Mouse (Mus musculus): ENCODE results near the gene Rtkn2.

The Rtkn2 gene

DNA sequence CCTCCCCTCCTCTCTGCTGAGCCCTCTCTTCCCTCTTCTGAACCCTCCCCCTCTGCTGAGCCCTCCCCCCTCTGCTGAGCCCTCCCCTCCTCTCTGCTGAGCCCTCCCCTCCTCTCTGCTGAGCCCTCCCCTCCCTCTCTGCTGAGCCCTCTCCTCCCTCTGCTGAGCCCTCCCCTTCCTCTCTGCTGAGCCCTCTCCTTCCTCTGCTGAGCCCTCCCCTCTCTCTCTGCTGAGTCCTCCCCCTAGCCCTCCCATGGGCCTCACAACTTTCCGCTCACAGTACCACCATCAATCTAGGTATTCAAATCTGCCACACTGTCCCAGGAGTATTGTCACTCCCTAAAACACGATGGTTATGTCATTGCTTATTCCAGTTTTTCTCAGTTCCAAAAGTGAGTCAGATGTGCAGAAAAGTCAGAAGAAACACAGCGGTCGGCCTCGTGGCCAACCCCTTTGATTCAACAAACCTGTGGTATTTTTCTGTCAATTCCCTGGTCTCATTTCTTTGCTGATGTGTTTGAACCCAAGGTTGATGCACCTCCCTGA is 49.8 kb downstream of the Rtkn2 start:
- in situ Hi-C loops (cut with MboI; ENCODE audit: low pct_unique_long_range_greater_than_20kb in 1 of 2, low sequenced_read_pairs in 2 of 2, unreplicated experiment in 1 of 2): no loop called here

DNA sequence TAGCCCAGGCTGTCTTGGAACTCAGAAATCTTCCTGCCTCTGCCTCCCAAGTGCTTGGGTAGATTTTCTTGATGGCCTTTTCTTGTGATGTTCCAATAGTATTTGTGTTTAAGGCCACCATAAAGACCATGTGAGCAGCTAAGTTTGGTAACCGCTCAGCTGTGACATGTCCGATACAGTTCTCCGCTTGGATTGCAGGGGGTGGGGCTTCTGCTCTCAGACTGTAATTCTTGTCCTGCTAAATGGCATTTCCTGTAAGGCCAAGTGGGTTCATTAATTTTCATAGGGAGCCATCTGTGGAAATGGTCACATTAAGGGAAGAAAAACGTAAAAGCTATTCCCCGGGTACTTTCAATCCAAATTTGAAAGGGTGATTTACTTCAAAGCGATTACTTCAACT is 50.7 kb downstream of the Rtkn2 start:
- in situ Hi-C loops (cut with MboI; ENCODE audit: low pct_unique_long_range_greater_than_20kb in 1 of 2, low sequenced_read_pairs in 2 of 2, unreplicated experiment in 1 of 2): no loop called here

DNA sequence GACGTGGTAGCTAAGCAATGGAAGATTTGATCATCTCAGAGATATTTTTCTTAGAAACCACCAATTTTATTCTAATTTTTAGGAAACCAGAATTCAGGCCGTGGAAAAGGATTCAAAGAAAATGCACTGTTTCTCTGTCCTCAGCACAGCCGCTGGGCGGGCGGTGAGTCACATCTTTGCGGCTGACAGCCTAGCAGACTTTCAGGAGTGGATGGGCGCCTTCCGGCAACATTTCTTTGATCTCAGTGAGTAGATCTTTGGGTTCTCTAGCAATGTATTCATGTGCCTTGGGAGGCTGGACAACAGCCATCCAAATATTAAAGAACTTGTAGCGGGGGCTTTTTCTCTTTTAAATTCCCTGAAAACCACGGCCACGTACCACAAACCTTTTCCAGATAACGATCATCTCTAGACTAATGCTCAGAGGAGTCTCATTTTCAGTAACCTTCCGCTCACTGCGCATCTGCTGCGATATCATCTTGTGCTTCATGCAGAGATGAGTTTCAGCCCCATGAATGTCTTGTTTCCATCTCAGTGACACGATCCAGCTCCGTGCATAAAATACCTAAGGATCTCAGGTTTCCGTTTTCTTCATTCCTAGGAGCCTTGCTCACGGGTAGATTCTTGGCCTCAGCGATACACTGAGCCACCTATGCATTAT is 56.5 kb downstream of the Rtkn2 start:
- in situ Hi-C loops (cut with MboI; ENCODE audit: low pct_unique_long_range_greater_than_20kb in 1 of 2, low sequenced_read_pairs in 2 of 2, unreplicated experiment in 1 of 2): no loop called here

DNA sequence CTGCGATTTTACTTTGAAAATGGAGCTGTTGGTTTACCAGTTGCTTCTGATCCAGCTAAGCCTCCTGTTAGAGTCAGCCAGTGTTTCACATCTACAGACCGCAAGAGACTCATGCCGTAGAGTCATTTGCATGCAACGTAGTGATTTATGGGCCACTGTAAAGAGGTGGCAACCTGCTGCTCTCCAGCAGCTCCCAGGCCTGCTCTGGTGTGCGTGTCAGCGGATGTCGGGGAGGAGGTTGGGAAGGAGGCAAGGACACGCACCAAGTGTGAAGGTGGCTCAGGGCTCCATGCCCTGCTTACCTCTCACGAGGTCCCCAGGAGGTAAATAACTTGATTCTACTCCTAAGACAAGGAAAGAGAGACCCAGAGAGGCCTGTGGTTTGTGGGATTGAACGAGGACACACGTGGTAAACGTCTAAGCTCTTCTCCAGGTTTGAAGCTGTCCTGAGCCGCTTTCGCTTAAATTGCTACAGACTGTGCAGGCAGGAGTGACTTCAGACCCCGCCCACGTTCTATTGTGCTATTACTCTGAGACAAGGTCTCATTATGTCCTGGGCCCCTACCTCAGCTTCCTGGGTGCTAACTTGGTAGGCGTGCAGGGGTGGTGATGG is 57.1 kb downstream of the Rtkn2 start:
- in situ Hi-C loops (cut with MboI; ENCODE audit: low pct_unique_long_range_greater_than_20kb in 1 of 2, low sequenced_read_pairs in 2 of 2, unreplicated experiment in 1 of 2): no loop called here

DNA sequence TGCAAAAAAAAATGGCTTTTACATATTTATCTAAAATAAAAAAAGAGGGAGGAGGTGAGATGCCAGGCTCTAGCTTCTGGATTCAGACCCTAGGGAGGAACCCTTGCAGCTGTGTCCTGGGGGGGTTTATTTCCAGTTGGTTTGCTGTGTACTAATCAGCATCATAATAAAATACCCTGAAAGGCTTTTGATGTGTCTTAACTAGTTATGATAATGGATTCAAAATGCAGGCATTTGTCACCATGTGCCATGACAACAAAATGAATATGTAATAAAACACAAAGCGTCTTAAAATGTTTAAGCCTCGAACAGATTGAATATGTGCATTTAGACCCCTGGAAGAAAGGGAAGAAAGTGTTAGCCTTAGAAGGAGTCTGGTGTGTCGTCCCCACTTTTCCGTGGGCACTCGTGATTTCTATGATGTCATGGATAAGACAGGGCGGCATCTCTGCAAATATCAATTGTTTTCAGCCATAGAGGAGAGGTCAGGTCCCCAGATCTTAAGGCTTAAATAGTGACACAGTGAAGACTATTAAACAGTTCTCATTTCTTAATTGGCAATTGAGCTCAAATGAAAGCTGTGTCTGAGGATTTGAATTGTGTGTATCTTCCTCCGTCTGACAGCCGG is 59.7 kb downstream of the Rtkn2 start:
- in situ Hi-C loops (cut with MboI; ENCODE audit: low pct_unique_long_range_greater_than_20kb in 1 of 2, low sequenced_read_pairs in 2 of 2, unreplicated experiment in 1 of 2): no loop called here

DNA sequence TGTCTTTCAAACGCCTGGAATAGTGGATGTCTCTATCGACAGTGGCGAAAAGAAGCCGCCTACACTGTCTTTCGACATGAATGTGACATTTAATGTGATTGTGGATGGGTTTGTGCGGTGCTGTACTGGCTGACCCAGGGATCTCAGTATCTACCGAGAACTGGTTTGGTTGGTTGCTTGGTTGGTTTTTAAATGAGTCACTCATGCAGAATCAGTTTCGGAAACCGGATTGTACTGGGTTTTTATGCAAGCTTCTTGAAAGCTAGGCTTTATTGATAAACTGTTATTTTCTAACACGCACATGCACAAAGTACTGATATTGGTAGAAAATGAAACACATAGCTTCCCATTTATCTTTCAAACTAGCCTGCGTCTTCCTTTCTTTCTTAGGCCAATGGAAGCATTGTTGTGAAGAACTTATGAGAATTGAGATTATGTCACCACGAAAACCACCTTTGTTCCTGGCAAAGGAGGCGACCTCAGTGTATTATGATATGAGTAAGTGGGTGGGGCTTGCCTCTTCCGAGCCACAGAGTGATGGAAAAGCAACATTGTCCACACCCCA is 60.4 kb downstream of the Rtkn2 start:
- in situ Hi-C loops (cut with MboI; ENCODE audit: low pct_unique_long_range_greater_than_20kb in 1 of 2, low sequenced_read_pairs in 2 of 2, unreplicated experiment in 1 of 2): no loop called here

DNA sequence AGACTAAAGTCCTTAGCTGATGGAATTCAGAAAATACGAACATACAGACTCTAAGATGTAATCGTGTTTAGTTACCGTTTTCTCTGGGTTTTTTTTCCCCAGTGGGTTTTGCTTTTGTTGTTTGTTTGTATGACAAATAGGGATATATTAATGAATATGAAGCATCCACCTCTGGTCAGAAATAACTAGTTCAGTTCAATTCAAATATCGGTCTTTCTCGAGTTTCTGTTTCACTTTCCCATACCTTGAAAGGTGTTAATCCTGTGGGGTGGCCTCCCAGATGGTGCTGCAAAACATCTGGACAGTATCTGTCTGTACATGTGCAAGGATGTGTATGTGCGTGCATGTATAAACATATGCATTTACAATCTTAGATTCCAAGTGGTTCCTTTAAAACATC is 61.0 kb downstream of the Rtkn2 start:
- in situ Hi-C loops (cut with MboI; ENCODE audit: low pct_unique_long_range_greater_than_20kb in 1 of 2, low sequenced_read_pairs in 2 of 2, unreplicated experiment in 1 of 2): no loop called here

DNA sequence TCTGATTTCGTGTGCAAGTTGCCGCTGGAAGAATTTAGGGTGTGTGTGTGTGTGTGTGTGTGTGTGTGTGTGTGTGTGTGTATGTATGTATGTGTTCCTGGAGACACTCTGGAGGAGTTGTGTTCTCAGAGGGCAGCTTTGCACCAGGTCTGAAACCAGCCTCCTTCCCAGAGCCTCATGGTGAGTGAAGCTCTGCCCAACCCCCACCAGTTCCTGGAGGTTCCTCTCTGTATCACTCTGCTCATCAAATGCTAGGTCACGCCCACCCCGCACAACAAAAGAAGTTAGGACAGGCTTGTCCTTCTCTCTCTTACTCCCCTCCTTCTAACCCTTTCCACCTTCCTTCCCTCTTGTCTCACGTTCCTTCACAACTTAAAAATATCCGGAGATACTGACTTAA is 64.6 kb downstream of the Rtkn2 start:
- in situ Hi-C loops (cut with MboI; ENCODE audit: low pct_unique_long_range_greater_than_20kb in 1 of 2, low sequenced_read_pairs in 2 of 2, unreplicated experiment in 1 of 2): no loop called here

DNA sequence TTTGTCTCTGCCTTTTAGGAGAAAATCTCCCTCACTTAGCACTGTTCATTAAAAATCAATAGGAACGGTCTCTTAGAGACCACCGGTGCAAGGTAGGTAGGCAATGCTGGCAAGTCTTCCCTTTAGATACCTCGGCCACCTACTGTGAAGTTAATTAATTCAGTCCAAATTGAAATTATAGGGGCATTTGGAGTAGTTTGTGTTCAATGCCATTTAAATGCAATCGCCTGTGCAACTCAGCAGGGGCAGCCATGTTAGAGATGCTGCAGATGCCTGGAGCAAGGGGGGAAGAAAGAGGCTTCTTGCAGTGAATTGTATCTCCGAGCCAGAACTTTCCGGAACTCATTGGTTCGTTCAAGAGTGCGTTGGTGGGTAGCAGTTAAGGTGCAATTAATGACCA is 65.5 kb downstream of the Rtkn2 start:
- in situ Hi-C loops (cut with MboI; ENCODE audit: low pct_unique_long_range_greater_than_20kb in 1 of 2, low sequenced_read_pairs in 2 of 2, unreplicated experiment in 1 of 2): no loop called here

DNA sequence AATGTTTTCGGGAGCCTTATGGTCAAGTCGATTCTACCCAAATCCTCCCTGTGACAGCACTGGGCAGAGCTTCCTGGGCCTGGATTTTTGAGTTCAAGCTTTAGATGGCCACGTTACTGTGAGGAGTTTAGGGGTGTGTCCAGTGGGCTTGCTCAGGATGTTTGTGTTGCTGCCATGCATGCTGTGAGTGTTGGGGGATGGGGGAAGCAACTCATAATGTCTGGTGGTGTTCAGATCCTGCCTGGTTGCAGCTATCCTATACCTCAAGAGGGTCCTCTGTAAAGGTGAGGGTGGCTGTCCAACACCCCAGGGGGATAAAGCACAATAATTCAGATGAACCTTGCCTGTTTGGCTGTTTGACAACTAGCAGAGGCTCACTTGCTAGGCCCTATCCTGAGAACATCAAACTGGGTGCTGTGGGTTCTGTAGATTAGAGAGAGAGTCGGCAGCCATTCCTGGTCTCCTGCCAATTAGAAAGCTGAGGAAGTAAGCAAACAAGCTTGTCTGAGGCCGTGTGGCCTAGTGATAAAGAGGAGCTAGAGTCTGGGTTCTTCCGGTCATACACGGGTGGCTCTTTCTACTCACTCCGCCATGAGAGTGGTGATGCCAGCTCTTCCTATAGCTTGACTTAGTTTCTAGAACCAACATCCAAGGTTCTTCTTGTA is 69.4 kb downstream of the Rtkn2 start:
- in situ Hi-C loops (cut with MboI; ENCODE audit: low pct_unique_long_range_greater_than_20kb in 1 of 2, low sequenced_read_pairs in 2 of 2, unreplicated experiment in 1 of 2): no loop called here

DNA sequence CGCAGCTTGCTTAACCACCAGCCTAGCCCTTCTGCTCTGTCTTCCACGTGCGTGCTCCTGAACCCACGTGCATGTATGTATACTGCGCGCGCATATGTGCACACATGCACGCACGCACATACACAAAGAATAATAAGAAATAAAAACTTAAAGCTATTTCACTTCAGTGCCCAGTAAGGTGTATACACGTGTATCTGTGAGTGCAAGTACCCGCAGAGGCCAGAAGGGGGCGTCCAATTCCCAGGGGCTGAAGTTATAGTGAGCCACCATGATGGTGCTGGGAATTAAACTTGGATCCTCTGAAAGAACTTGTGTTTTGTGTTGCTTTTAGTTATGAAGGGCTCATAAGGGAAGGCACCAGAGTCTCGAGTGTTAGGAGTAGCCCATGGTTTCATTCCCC is 71.5 kb downstream of the Rtkn2 start:
- in situ Hi-C loops (cut with MboI; ENCODE audit: low pct_unique_long_range_greater_than_20kb in 1 of 2, low sequenced_read_pairs in 2 of 2, unreplicated experiment in 1 of 2): loop anchor here (5.0 kb wide), 1 partner anchor 96 kb away; no protein-coding TSS in a partner anchor

DNA sequence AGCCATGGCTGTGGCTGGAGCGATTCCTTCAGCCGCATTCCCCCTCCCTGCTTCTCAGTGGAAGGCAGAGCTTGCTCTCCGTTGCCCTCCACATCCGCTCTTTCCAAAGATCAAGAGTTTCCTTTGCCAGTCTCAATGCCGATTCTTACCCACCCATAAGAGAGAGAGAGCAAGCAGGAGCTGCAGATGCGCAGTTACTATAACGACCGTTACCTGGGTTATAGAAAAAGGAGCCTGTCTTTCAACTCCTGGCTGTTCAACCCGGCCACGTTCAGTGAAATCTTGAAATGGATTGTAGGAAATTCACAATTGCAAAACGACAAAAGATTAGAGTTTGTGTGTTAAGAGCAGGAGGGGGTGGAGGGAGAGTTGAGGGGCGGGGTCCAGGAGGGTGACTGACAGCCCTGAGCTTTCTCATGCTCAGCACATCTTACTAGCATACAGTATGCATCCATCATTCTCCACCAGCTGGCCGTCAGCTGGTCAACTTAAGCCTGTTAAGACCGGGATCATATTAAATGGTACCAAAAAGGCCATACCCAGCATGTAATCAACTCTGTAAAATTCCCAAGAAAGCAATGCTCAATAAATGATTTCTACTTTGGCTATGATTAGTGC is 72.1 kb downstream of the Rtkn2 start:
- in situ Hi-C loops (cut with MboI; ENCODE audit: low pct_unique_long_range_greater_than_20kb in 1 of 2, low sequenced_read_pairs in 2 of 2, unreplicated experiment in 1 of 2): loop anchor here (5.0 kb wide), 1 partner anchor 96 kb away; no protein-coding TSS in a partner anchor

DNA sequence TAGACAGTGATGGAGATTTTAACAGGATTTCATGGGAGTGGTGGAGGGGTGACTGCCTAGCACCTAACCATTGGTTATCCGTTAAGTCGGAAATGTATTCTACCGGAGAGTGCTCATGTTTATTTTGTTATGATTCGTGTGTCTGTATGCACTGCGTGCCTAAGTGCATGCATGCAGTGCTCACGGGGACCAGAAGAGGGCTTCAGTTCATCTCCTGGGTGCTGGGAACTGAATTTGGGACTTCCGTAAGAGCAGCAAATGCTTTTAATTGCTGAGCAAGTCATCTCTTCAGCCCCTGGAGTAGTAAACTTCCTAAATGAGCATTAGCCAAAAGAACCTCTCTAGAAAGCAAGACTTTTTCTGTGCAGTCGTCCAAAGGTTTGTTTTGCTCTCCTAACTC is 72.9 kb downstream of the Rtkn2 start:
- in situ Hi-C loops (cut with MboI; ENCODE audit: low pct_unique_long_range_greater_than_20kb in 1 of 2, low sequenced_read_pairs in 2 of 2, unreplicated experiment in 1 of 2): loop anchor here (5.0 kb wide), 1 partner anchor 95 kb away; no protein-coding TSS in a partner anchor

DNA sequence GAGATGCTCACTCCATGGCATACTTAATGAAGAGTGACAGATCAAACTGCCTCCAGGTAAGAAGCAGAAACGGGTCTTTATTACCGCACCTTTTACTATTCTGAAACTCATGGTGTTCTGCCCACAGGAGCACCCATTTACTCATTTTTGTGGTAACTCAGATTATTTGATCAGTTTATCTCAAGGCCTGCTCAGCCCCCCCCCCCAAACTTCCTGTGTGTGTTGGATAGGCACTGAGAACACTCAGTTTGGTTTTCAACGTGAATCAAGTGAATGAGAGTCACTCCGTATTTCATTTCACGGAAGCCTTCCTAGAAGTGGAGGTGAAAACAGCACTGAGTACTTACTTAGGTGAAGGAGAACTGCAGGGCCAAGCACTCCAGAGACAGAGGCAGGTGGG is 74.8 kb downstream of the Rtkn2 start:
- in situ Hi-C loops (cut with MboI; ENCODE audit: low pct_unique_long_range_greater_than_20kb in 1 of 2, low sequenced_read_pairs in 2 of 2, unreplicated experiment in 1 of 2): loop anchor here (5.0 kb wide), 1 partner anchor 93 kb away; no protein-coding TSS in a partner anchor

DNA sequence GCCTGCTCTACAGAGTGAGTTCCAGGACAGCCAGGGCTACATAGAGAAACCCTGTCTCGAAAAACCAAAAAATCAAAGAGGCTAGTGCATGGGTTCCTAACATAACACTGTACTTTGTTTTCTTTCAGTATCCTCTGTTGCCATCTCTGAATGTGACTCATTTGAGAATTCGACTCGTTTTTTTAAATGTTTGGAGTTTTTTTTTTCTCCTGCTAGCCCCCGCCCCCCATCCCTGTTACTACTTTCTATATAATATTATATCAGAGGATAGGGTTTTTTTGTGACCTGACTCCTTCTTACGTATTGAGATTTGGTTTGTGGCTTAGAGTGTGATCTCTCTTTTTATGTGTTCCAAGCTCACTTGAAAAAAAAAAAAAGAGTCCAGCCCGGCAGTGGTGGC is 75.3 kb downstream of the Rtkn2 start:
- in situ Hi-C loops (cut with MboI; ENCODE audit: low pct_unique_long_range_greater_than_20kb in 1 of 2, low sequenced_read_pairs in 2 of 2, unreplicated experiment in 1 of 2): loop anchor here (5.0 kb wide), 1 partner anchor 93 kb away; no protein-coding TSS in a partner anchor

DNA sequence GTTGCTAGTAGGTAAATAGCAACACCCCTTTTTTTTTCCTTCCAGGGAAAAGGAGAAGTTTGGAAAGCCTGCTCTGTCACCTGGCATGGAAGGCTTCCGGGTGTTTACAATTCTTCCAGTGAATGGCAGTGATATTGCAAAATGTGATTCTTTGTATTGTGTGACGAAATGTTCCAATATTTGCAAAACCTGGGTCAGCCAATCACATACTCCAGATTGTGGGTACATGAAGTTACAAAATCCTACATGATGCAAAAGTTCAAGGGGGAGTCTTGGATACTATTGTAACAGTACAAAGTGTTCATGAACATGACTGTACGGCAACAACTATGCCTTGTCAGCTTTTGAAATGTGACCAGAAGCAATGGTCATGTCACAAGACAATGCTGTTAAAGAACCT is 78.5 kb downstream of the Rtkn2 start:
- in situ Hi-C loops (cut with MboI; ENCODE audit: low pct_unique_long_range_greater_than_20kb in 1 of 2, low sequenced_read_pairs in 2 of 2, unreplicated experiment in 1 of 2): no loop called here

DNA sequence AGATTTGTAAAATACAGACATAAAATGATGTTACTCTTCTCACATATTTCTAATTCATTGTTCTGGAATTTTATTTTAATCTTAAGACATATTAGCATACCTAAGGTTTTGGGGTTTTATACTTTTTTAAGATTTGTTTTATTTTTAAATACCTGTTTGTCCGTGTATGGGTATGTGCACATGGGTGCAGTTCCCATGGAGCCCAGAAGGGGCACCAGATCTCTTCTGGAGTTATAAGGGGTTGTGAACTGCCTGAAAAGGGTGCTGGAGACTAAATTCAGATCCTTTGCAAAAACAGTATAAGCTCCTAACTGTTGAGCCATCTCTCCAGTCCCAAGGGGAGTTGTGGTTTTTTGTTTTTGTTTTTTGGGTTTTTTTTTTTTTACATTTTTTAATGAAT is 79.0 kb downstream of the Rtkn2 start:
- in situ Hi-C loops (cut with MboI; ENCODE audit: low pct_unique_long_range_greater_than_20kb in 1 of 2, low sequenced_read_pairs in 2 of 2, unreplicated experiment in 1 of 2): no loop called here

DNA sequence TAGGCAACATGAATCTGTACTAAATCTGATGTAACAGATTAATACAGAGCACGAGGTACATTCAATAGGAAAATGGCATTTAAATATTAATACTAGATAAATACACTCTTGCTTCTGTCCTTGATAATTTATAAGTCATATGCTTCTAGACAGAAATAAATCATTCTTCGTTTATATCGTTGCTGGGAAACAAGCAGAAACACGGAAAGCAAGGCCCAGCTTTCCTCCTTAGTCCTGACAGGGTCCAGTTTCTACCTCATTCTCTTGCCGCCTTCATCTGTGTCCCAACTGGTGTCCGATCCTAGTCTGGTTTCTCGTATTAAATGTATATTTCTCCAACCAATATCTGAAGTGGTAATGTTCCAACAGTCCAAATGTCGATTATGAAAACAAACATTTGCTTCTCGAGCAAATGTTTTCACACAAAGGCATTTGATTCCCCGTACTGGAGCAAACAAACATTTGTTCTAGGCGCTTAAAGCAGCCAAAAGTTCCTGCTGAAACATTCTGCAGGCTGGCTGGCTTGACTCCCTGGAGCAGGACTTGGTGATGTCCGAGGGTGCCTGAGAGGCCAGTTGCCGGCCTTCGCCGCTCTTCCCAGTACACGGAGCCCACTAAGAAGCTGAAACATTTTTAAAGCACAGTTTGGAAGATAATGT is 81.3 kb downstream of the Rtkn2 start:
- in situ Hi-C loops (cut with MboI; ENCODE audit: low pct_unique_long_range_greater_than_20kb in 1 of 2, low sequenced_read_pairs in 2 of 2, unreplicated experiment in 1 of 2): no loop called here

Data from mouse embryonic stem cell (cell line).